Comparison of ENCODE assay signal across 21 mouse cellular contexts in genomic region chr19:38032993-38033734, GRCm38 (mm10). TPM values are rescaled to one million over a fixed set of nuclear protein-coding genes. Genes with fewer than 3 reads are reported as not detected.
DNase-seq lines count a peak whose midpoint lies in the region; ATAC-seq lines count a peak whose summit lies in the region.
"Had no signal": no experiment of that assay in that cellular context is flagged by ENCODE, and none has a peak within 500 bp of the region (broad histone marks: within the 10 kb centered on the region; RNA-seq: fewer than 3 reads in every experiment).

No protein-coding gene starts in this region.

- DNase-seq in adrenal gland, adult 2 months, result peak; percentile 37
- no peak for DNase-seq in adrenal gland, postnatal 4 days (ENCODE audit: low spot score in 2 of 2)
- DNase-seq in 3134 (ENCODE audit: extremely low read depth, insufficient read length, low spot score) (peak; percentile 19), R1 (ENCODE audit: low read depth, low spot score) (peak; percentile 37)
- DNase-seq in forebrain, embryonic 10.5 days (ENCODE audit: extremely low spot score, low spot score), result no peak
- no peak for DNase-seq in left cerebral cortex, postnatal 25 days (ENCODE audit: low spot score in 2 of 2)
- DNase-seq: cerebellum, postnatal 10 days; heart, postnatal 14 days; kidney, adult 9 months; liver, embryonic 13.5 days; lung, postnatal 10 days; right cerebral cortex, postnatal 25 days; thymus, adult 18-20 months had no signal

- no peak overlapping the region for H3K4me2 ChIP-seq in stomach, embryonic 14.5 days (replicated peaks; ENCODE audit: low read depth, low read length)
- no peak overlapping the region for H3K4me2 ChIP-seq in hindbrain, embryonic 12.5 days (replicated peaks)
- H3K4me2 ChIP-seq: embryonic facial prominence, embryonic 15.5 days; forebrain, embryonic 12.5 days; heart, embryonic 11.5 days; hindbrain, embryonic 14.5 days; limb, embryonic 12.5 days; liver, embryonic 13.5 days; neural tube, embryonic 12.5 days had no signal

- no peak overlapping the region for H3K9ac ChIP-seq in stomach, embryonic 14.5 days (replicated peaks; ENCODE audit: low read depth, low read length)
- H3K9ac ChIP-seq in hindbrain, embryonic 12.5 days, result no peak overlapping the region
- H3K9ac ChIP-seq: embryonic facial prominence, embryonic 15.5 days; forebrain, embryonic 12.5 days; hindbrain, embryonic 14.5 days; limb, embryonic 12.5 days; liver, embryonic 13.5 days; neural tube, embryonic 12.5 days had no signal

- H3K4me1 ChIP-seq in stomach, embryonic 14.5 days (ENCODE audit: control insufficient read depth, insufficient read depth, low read length), result peaks cover 29% of the 10 kb centered on the region
- H3K4me1 ChIP-seq in hindbrain, embryonic 12.5 days, result no peaks in the 10 kb centered on the region
- peaks cover 13% of the 10 kb centered on the region for H3K4me1 ChIP-seq in forebrain, embryonic 10.5 days
- H3K4me1 ChIP-seq: forebrain, embryonic 12.5 days; neural tube, embryonic 12.5 days had no signal

- intact Hi-C loops in left cerebral cortex, postnatal 25 days (cut with DNase I), result no loop called here

- H3K36me3 ChIP-seq in stomach, embryonic 14.5 days (ENCODE audit: control insufficient read depth, insufficient read depth, low read length), result no peaks in the 10 kb centered on the region
- no peaks in the 10 kb centered on the region for H3K36me3 ChIP-seq in hindbrain, embryonic 12.5 days
- no peaks in the 10 kb centered on the region for H3K36me3 ChIP-seq in forebrain, embryonic 10.5 days (replicated peaks)
- H3K36me3 ChIP-seq: embryonic facial prominence, embryonic 15.5 days; forebrain, embryonic 12.5 days; limb, embryonic 12.5 days; liver, embryonic 13.5 days; neural tube, embryonic 12.5 days had no signal

- no peaks in the 10 kb centered on the region for H3K27me3 ChIP-seq in stomach, embryonic 14.5 days (ENCODE audit: control insufficient read depth, insufficient read depth, low read length)
- 0 out of 2 replicates have a peak, but pooled peaks cover 4% of the 10 kb centered on the region for H3K27me3 ChIP-seq in hindbrain, embryonic 12.5 days
- peaks cover 10% of the 10 kb centered on the region for H3K27me3 ChIP-seq in forebrain, embryonic 10.5 days (ENCODE audit: poor library complexity, severe bottlenecking)
- H3K27me3 ChIP-seq: embryonic facial prominence, embryonic 15.5 days; limb, embryonic 12.5 days; neural tube, embryonic 12.5 days had no signal

- no peaks in the 10 kb centered on the region for H3K9me3 ChIP-seq in stomach, embryonic 14.5 days (ENCODE audit: control insufficient read depth, low read depth, low read length)
- H3K9me3 ChIP-seq in hindbrain, embryonic 12.5 days (replicated peaks), result no peaks in the 10 kb centered on the region
- no peaks in the 10 kb centered on the region for H3K9me3 ChIP-seq in forebrain, embryonic 10.5 days
- H3K9me3 ChIP-seq: embryonic facial prominence, embryonic 15.5 days; forebrain, embryonic 12.5 days; limb, embryonic 12.5 days; liver, embryonic 13.5 days; neural tube, embryonic 12.5 days had no signal

- peak overlapping the region; percentile 36; the same call in 1 of the 2 replicates for H3K27ac ChIP-seq in stomach, embryonic 14.5 days (ENCODE audit: low read length)
- H3K27ac ChIP-seq in hindbrain, embryonic 12.5 days, result no peak overlapping the region
- no peak overlapping the region for H3K27ac ChIP-seq in forebrain, embryonic 10.5 days
- H3K27ac ChIP-seq: embryonic facial prominence, embryonic 15.5 days; forebrain, embryonic 12.5 days; hindbrain, embryonic 14.5 days; limb, embryonic 12.5 days; liver, embryonic 13.5 days; neural tube, embryonic 12.5 days had no signal

- ATAC-seq in stomach, embryonic 14.5 days (ENCODE audit: insufficient number of reproducible peaks, insufficient read depth, low FRiP score, low read depth), result no peak
- ATAC-seq in hindbrain, embryonic 12.5 days (ENCODE audit: low FRiP score), result no peak

- WGBS in stomach, embryonic 14.5 days, result 64% methylated on average over 15 of the region's 15 CpGs
- WGBS in hindbrain, embryonic 12.5 days, result 79% methylated on average over 15 of the region's 15 CpGs
- 87% methylated on average over 15 of the region's 15 CpGs for WGBS in forebrain, embryonic 10.5 days

- H3K4me3 ChIP-seq in stomach, embryonic 14.5 days (ENCODE audit: low read depth, low read length), result no peak overlapping the region
- H3K4me3 ChIP-seq in hindbrain, embryonic 12.5 days, result no peak overlapping the region
- H3K4me3 ChIP-seq in forebrain, embryonic 10.5 days, result no peak overlapping the region
- H3K4me3 ChIP-seq: embryonic facial prominence, embryonic 15.5 days; forebrain, embryonic 12.5 days; limb, embryonic 12.5 days; liver, embryonic 13.5 days; neural tube, embryonic 12.5 days had no signal

RNA-seq across cellular contexts. Expression of gene Myof, which starts 10.2 kb away (rescaled TPM):
- total RNA-seq in adrenal gland, adult 2 months (2021), result 10 to 100 TPM; 26.3 to 65.2 TPM
- polyA plus RNA-seq in adrenal gland, adult 2 months (2012; rRNA removed), result 3.6 and 6.6 TPM in 2 replicates
- 10 to 100 TPM; 19.7 to 24.6 TPM for total RNA-seq in adrenal gland, postnatal 4 days (2021)
- polyA plus RNA-seq in stomach, embryonic 14.5 days (2014; fragmentation: Nextera tagmentation; extraction: Ambion mirVana), result 22.7 and 25.1 TPM in 2 replicates
- 6.9 and 9.5 TPM in 2 replicates for polyA plus RNA-seq in hindbrain, embryonic 12.5 days (2016; fragmentation: Nextera tagmentation; extraction: Ambion mirVana)
- 1.9 and 2.3 TPM in 2 replicates for polyA plus RNA-seq in forebrain, embryonic 10.5 days (2016; fragmentation: Nextera tagmentation; extraction: Ambion mirVana)
- total RNA-seq in left cerebral cortex, postnatal 25 days (2021), result 1 to 10 TPM; 5.6 to 5.7 TPM

RNA-seq across cellular contexts. Expression of gene Cep55, which starts 21.6 kb away (rescaled TPM):
- total RNA-seq in adrenal gland, adult 2 months (2021), result 1 to 10 TPM in 1 of 2 experiments, under 1 TPM in 1; 0.38 to 1.6 TPM
- polyA plus RNA-seq in adrenal gland, adult 2 months (2012; rRNA removed), result 0.12 and 0.44 TPM in 2 replicates
- 10 to 100 TPM in 1 of 2 experiments, 1 to 10 TPM in 1; 10.0 to 11.0 TPM for total RNA-seq in adrenal gland, postnatal 4 days (2021)
- polyA plus RNA-seq in stomach, embryonic 14.5 days (2014; fragmentation: Nextera tagmentation; extraction: Ambion mirVana), result 28.5 and 33.3 TPM in 2 replicates
- 26.8 TPM in 2 replicates for polyA plus RNA-seq in hindbrain, embryonic 12.5 days (2016; fragmentation: Nextera tagmentation; extraction: Ambion mirVana)
- 43.8 and 45.5 TPM in 2 replicates for polyA plus RNA-seq in forebrain, embryonic 10.5 days (2016; fragmentation: Nextera tagmentation; extraction: Ambion mirVana)
- under 1 TPM; 0.18 to 0.32 TPM for total RNA-seq in left cerebral cortex, postnatal 25 days (2021)

Comparison
In these comparisons a context has a peak if more than half of its experiments do, and no peak if none do; other contexts are left out.
1. DNase-seq: peak in adrenal gland, adult 2 months (single experiment), 3134 (single experiment) and R1 (single experiment); none in adrenal gland, postnatal 4 days (0 of 2), forebrain, embryonic 10.5 days (single experiment) and left cerebral cortex, postnatal 25 days (0 of 2).
2. RNA of gene Cep55, which starts 21.6 kb away (polyA plus RNA-seq): 43.8 to 45.5 TPM in forebrain, embryonic 10.5 days, 28.5 to 33.3 TPM in stomach, embryonic 14.5 days and 26.8 TPM in hindbrain, embryonic 12.5 days; 0.12 to 0.44 TPM in adrenal gland, adult 2 months; every median in the first group is over 10 times any median in the second.